11 mouse cellular contexts compared by ENCODE assay signal in genomic region chr14:122476822-122477215, GRCm38 (mm10). TPM values are rescaled to one million over a fixed set of nuclear protein-coding genes. Genes with fewer than 3 reads are reported as not detected.
DNase-seq lines count a peak whose midpoint lies in the region; ATAC-seq and TF ChIP-seq lines count a peak whose summit lies in the region.
"Had no signal": no experiment of that assay in that cellular context is flagged by ENCODE, and none has a peak within 500 bp of the region (broad histone marks: within the 10 kb centered on the region; RNA-seq: fewer than 3 reads in every experiment).

No protein-coding gene starts in this region.

- H3K4me1 ChIP-seq in liver, embryonic 11.5 days (replicated peaks; ENCODE audit: control insufficient read depth, insufficient read depth, low read length) = peaks cover 7% of the 10 kb centered on the region; the same call in 1 of the 2 replicates
- peaks cover 13% of the 10 kb centered on the region for H3K4me1 ChIP-seq in liver, postnatal 0 days (ENCODE audit: insufficient read depth)
- H3K4me1 ChIP-seq in forebrain, embryonic 13.5 days = peaks cover 48% of the 10 kb centered on the region
- peaks cover 43% of the 10 kb centered on the region for H3K4me1 ChIP-seq in limb, embryonic 12.5 days (replicated peaks)
- peaks cover 30% of the 10 kb centered on the region for H3K4me1 ChIP-seq in neural tube, embryonic 13.5 days (replicated peaks)

- ATAC-seq in liver, embryonic 11.5 days (replicated peaks; ENCODE audit: low FRiP score) = no peak
- ATAC-seq in liver, postnatal 0 days = no peak
- ATAC-seq in forebrain, embryonic 13.5 days = no peak
- ATAC-seq in limb, embryonic 12.5 days (ENCODE audit: insufficient number of reproducible peaks, insufficient read depth, low FRiP score, low TSS enrichment, low read depth) = no peak
- ATAC-seq in neural tube, embryonic 13.5 days (ENCODE audit: low read depth) = no peak
- no peak for ATAC-seq in granulocyte monocyte progenitor cell, adult 5-6 weeks (replicated peaks; ENCODE audit: poor library complexity, severe bottlenecking)
- no peak for ATAC-seq in cerebellum, adult (ENCODE audit: insufficient number of reproducible peaks, low FRiP score, low TSS enrichment)
- ATAC-seq: intestine, postnatal 0 days had no signal

- no peaks in the 10 kb centered on the region for H3K36me3 ChIP-seq in liver, embryonic 11.5 days (ENCODE audit: control insufficient read depth, insufficient read depth, low read length)
- H3K36me3 ChIP-seq in liver, postnatal 0 days (replicated peaks; ENCODE audit: insufficient read depth, low read length) = no peaks in the 10 kb centered on the region
- peaks cover 9% of the 10 kb centered on the region; the same call in 1 of the 2 replicates for H3K36me3 ChIP-seq in forebrain, embryonic 13.5 days (ENCODE audit: poor library complexity, severe bottlenecking)
- H3K36me3 ChIP-seq in limb, embryonic 12.5 days = no peaks in the 10 kb centered on the region; the same call in 1 of the 2 replicates
- no peaks in the 10 kb centered on the region for H3K36me3 ChIP-seq in neural tube, embryonic 13.5 days

- no peak for TF ChIP-seq EP300 in liver, postnatal 0 days (IDR thresholded peaks at IDR 0.05; ENCODE audit: low read depth)

- DNase-seq in liver, embryonic 11.5 days (ENCODE audit: low spot score) = peak; percentile 42
- DNase-seq in liver, postnatal 0 days = no peak
- no peak for DNase-seq in left cerebral cortex, adult 8-10 months (ENCODE audit: low spot score in 2 of 2)

- no peak overlapping the region for H3K4me2 ChIP-seq in liver, embryonic 11.5 days
- H3K4me2 ChIP-seq in liver, postnatal 0 days (ENCODE audit: low read depth, low read length) = no peak overlapping the region
- H3K4me2 ChIP-seq in forebrain, embryonic 13.5 days = peak overlapping the region; percentile 71
- H3K4me2 ChIP-seq in limb, embryonic 12.5 days = peak overlapping the region; percentile 81
- H3K4me2 ChIP-seq in neural tube, embryonic 13.5 days = peak overlapping the region; percentile 62

- H3K27ac ChIP-seq in liver, embryonic 11.5 days (ENCODE audit: low read depth, low read length) = no peak overlapping the region
- no peak overlapping the region for H3K27ac ChIP-seq in liver, postnatal 0 days (ENCODE audit: low read depth)
- peak overlapping the region; percentile 99 for H3K27ac ChIP-seq in forebrain, embryonic 13.5 days
- H3K27ac ChIP-seq in limb, embryonic 12.5 days = peak overlapping the region; percentile 99
- H3K27ac ChIP-seq in neural tube, embryonic 13.5 days (replicated peaks) = peak overlapping the region; percentile 96

- H3K27me3 ChIP-seq in liver, embryonic 11.5 days (replicated peaks; ENCODE audit: control insufficient read depth, insufficient read depth, low read length) = peaks cover 99% of the 10 kb centered on the region
- peaks cover 100% of the 10 kb centered on the region for H3K27me3 ChIP-seq in liver, postnatal 0 days (ENCODE audit: insufficient read depth, low read length)
- H3K27me3 ChIP-seq in forebrain, embryonic 13.5 days = peaks cover 48% of the 10 kb centered on the region
- H3K27me3 ChIP-seq in limb, embryonic 12.5 days = peaks cover 66% of the 10 kb centered on the region
- peaks cover 67% of the 10 kb centered on the region for H3K27me3 ChIP-seq in neural tube, embryonic 13.5 days

- TF ChIP-seq CTCF in liver, postnatal 0 days (IDR thresholded peaks at IDR 0.05; ENCODE audit: low read depth) = no peak

- whole genome bisulfite sequencing in liver, embryonic 11.5 days = 2% methylated on average over 18 of the region's 18 CpGs
- WGBS in liver, postnatal 0 days (ENCODE audit: insufficient replicate concordance) = 3% methylated on average over 18 of the region's 18 CpGs
- WGBS in forebrain, embryonic 13.5 days = 0% methylated on average over 18 of the region's 18 CpGs
- WGBS in limb, embryonic 12.5 days = under 1% methylated on average over 18 of the region's 18 CpGs
- under 1% methylated on average over 18 of the region's 18 CpGs for whole genome bisulfite sequencing in neural tube, embryonic 13.5 days

- no peak overlapping the region for H3K4me3 ChIP-seq in liver, embryonic 11.5 days (ENCODE audit: low read depth, low read length)
- no peak overlapping the region for H3K4me3 ChIP-seq in liver, postnatal 0 days (ENCODE audit: low read depth, low read length)
- peak overlapping the region; percentile 79 for H3K4me3 ChIP-seq in forebrain, embryonic 13.5 days
- H3K4me3 ChIP-seq in limb, embryonic 12.5 days (replicated peaks) = peak overlapping the region; percentile 78
- peak overlapping the region; percentile 58 for H3K4me3 ChIP-seq in neural tube, embryonic 13.5 days

- H3K9me3 ChIP-seq in liver, embryonic 11.5 days (ENCODE audit: control insufficient read depth, low read length) = no peaks in the 10 kb centered on the region
- no peaks in the 10 kb centered on the region for H3K9me3 ChIP-seq in liver, postnatal 0 days (ENCODE audit: low read length)
- H3K9me3 ChIP-seq in forebrain, embryonic 13.5 days (replicated peaks) = no peaks in the 10 kb centered on the region
- H3K9me3 ChIP-seq in limb, embryonic 12.5 days = no peaks in the 10 kb centered on the region
- no peaks in the 10 kb centered on the region for H3K9me3 ChIP-seq in neural tube, embryonic 13.5 days

- no peak overlapping the region for H3K9ac ChIP-seq in liver, embryonic 11.5 days (ENCODE audit: low read depth, low read length)
- H3K9ac ChIP-seq in liver, postnatal 0 days (replicated peaks) = no peak overlapping the region
- H3K9ac ChIP-seq in forebrain, embryonic 13.5 days = peak overlapping the region; percentile 98
- peak overlapping the region; percentile 96 for H3K9ac ChIP-seq in limb, embryonic 12.5 days (replicated peaks)
- H3K9ac ChIP-seq in neural tube, embryonic 13.5 days = peak overlapping the region; percentile 82

RNA-seq across cellular contexts. Expression of gene Zic2, which starts 1.6 kb away (rescaled TPM):
- not detected in 2 replicates for polyA plus RNA-seq in liver, embryonic 11.5 days (2014; fragmentation: Nextera tagmentation; extraction: Ambion mirVana)
- polyA plus RNA-seq in liver, postnatal 0 days (2015; fragmentation: Nextera tagmentation; extraction: Ambion mirVana) = not detected in 2 replicates
- polyA plus RNA-seq in forebrain, embryonic 13.5 days (2015; fragmentation: Nextera tagmentation; extraction: Ambion mirVana) = 10.1 and 12.0 TPM in 2 replicates
- polyA plus RNA-seq in limb, embryonic 12.5 days (2016; fragmentation: Nextera tagmentation; extraction: Ambion mirVana) = 6.2 and 8.0 TPM in 2 replicates
- polyA plus RNA-seq in neural tube, embryonic 13.5 days (2015; fragmentation: Nextera tagmentation; extraction: Ambion mirVana) = 8.2 and 10.2 TPM in 2 replicates
- not detected in 2 replicates for total RNA-seq in granulocyte monocyte progenitor cell, adult 5-6 weeks (2014; fragmentation: Nextera tagmentation)
- total RNA-seq in granulocyte monocyte progenitor cell, adult 5-6 weeks (2017) = not detected in 2 replicates
- total RNA-seq in left cerebral cortex, adult 8-10 months (2022) = 10 to 100 TPM; 20.3 to 25.7 (median 21.7) TPM
- polyA plus RNA-seq: intestine, postnatal 0 days; lung, embryonic 16.5 days; small intestine, adult 2 months had no signal

RNA-seq across cellular contexts. Expression of gene Zic5, which starts 11.3 kb away (rescaled TPM):
- polyA plus RNA-seq in liver, embryonic 11.5 days (2014; fragmentation: Nextera tagmentation; extraction: Ambion mirVana) = 0.16 TPM in 1 of 2 replicates, not detected in the other
- not detected in 2 replicates for polyA plus RNA-seq in liver, postnatal 0 days (2015; fragmentation: Nextera tagmentation; extraction: Ambion mirVana)
- polyA plus RNA-seq in forebrain, embryonic 13.5 days (2015; fragmentation: Nextera tagmentation; extraction: Ambion mirVana) = 17.3 and 19.5 TPM in 2 replicates
- polyA plus RNA-seq in limb, embryonic 12.5 days (2016; fragmentation: Nextera tagmentation; extraction: Ambion mirVana) = 8.0 TPM in 2 replicates
- 8.4 and 8.6 TPM in 2 replicates for polyA plus RNA-seq in neural tube, embryonic 13.5 days (2015; fragmentation: Nextera tagmentation; extraction: Ambion mirVana)
- not detected in 2 replicates for total RNA-seq in granulocyte monocyte progenitor cell, adult 5-6 weeks (2014; fragmentation: Nextera tagmentation)
- not detected in 2 replicates for total RNA-seq in granulocyte monocyte progenitor cell, adult 5-6 weeks (2017)
- 1 to 10 TPM; 2.2 to 6.1 (median 3.5) TPM for total RNA-seq in left cerebral cortex, adult 8-10 months (2022)
- polyA plus RNA-seq: intestine, postnatal 0 days; lung, embryonic 16.5 days; small intestine, adult 2 months had no signal

RNA-seq across cellular contexts. Expression of gene Gm10837, which starts 13.6 kb away (rescaled TPM):
- polyA plus RNA-seq in liver, embryonic 11.5 days (2014; fragmentation: Nextera tagmentation; extraction: Ambion mirVana) = not detected in 2 replicates
- polyA plus RNA-seq in liver, postnatal 0 days (2015; fragmentation: Nextera tagmentation; extraction: Ambion mirVana) = not detected in 2 replicates
- polyA plus RNA-seq in forebrain, embryonic 13.5 days (2015; fragmentation: Nextera tagmentation; extraction: Ambion mirVana) = 0.48 and 0.56 TPM in 2 replicates
- 0.14 and 0.18 TPM in 2 replicates for polyA plus RNA-seq in limb, embryonic 12.5 days (2016; fragmentation: Nextera tagmentation; extraction: Ambion mirVana)
- 0.19 and 0.29 TPM in 2 replicates for polyA plus RNA-seq in neural tube, embryonic 13.5 days (2015; fragmentation: Nextera tagmentation; extraction: Ambion mirVana)
- total RNA-seq in granulocyte monocyte progenitor cell, adult 5-6 weeks (2014; fragmentation: Nextera tagmentation) = not detected in 2 replicates
- not detected in 2 replicates for total RNA-seq in granulocyte monocyte progenitor cell, adult 5-6 weeks (2017)
- total RNA-seq in left cerebral cortex, adult 8-10 months (2022) = not detected
- polyA plus RNA-seq: intestine, postnatal 0 days; lung, embryonic 16.5 days; small intestine, adult 2 months had no signal

RNA-seq across cellular contexts. Expression of gene Gm5089, which starts 25.9 kb away (rescaled TPM):
- not detected in 2 replicates for polyA plus RNA-seq in liver, embryonic 11.5 days (2014; fragmentation: Nextera tagmentation; extraction: Ambion mirVana)
- polyA plus RNA-seq in liver, postnatal 0 days (2015; fragmentation: Nextera tagmentation; extraction: Ambion mirVana) = not detected in 2 replicates
- 1.6 and 2.1 TPM in 2 replicates for polyA plus RNA-seq in forebrain, embryonic 13.5 days (2015; fragmentation: Nextera tagmentation; extraction: Ambion mirVana)
- 0.14 and 0.23 TPM in 2 replicates for polyA plus RNA-seq in limb, embryonic 12.5 days (2016; fragmentation: Nextera tagmentation; extraction: Ambion mirVana)
- 0.46 and 0.62 TPM in 2 replicates for polyA plus RNA-seq in neural tube, embryonic 13.5 days (2015; fragmentation: Nextera tagmentation; extraction: Ambion mirVana)
- total RNA-seq in granulocyte monocyte progenitor cell, adult 5-6 weeks (2014; fragmentation: Nextera tagmentation) = not detected in 2 replicates
- total RNA-seq in granulocyte monocyte progenitor cell, adult 5-6 weeks (2017) = not detected in 2 replicates
- under 1 TPM in 3 of 4 experiments, not detected in 1; 0.19 to 0.59 (median 0.41) TPM for total RNA-seq in left cerebral cortex, adult 8-10 months (2022)
- polyA plus RNA-seq: intestine, postnatal 0 days; lung, embryonic 16.5 days; small intestine, adult 2 months had no signal

RNA-seq across cellular contexts. Expression of gene Pcca, which starts 57.3 kb away (rescaled TPM):
- 18.1 and 20.3 TPM in 2 replicates for polyA plus RNA-seq in liver, embryonic 11.5 days (2014; fragmentation: Nextera tagmentation; extraction: Ambion mirVana)
- 30.3 and 31.3 TPM in 2 replicates for polyA plus RNA-seq in liver, postnatal 0 days (2015; fragmentation: Nextera tagmentation; extraction: Ambion mirVana)
- 25.2 and 27.1 TPM in 2 replicates for polyA plus RNA-seq in forebrain, embryonic 13.5 days (2015; fragmentation: Nextera tagmentation; extraction: Ambion mirVana)
- polyA plus RNA-seq in limb, embryonic 12.5 days (2016; fragmentation: Nextera tagmentation; extraction: Ambion mirVana) = 34.5 and 37.7 TPM in 2 replicates
- polyA plus RNA-seq in neural tube, embryonic 13.5 days (2015; fragmentation: Nextera tagmentation; extraction: Ambion mirVana) = 28.2 and 32.0 TPM in 2 replicates
- 38.0 and 53.2 TPM in 2 replicates for total RNA-seq in granulocyte monocyte progenitor cell, adult 5-6 weeks (2014; fragmentation: Nextera tagmentation)
- 32.4 and 78.9 TPM in 2 replicates for total RNA-seq in granulocyte monocyte progenitor cell, adult 5-6 weeks (2017)
- total RNA-seq in left cerebral cortex, adult 8-10 months (2022) = 10 to 100 TPM; 35.3 to 45.7 (median 40.5) TPM

Comparison
In these comparisons a context has a peak if more than half of its experiments do, and no peak if none do; other contexts are left out.
1. H3K27ac ChIP-seq: peak in forebrain, embryonic 13.5 days (single experiment), limb, embryonic 12.5 days (single experiment) and neural tube, embryonic 13.5 days (single experiment); none in liver, embryonic 11.5 days (single experiment) and liver, postnatal 0 days (single experiment).
2. H3K4me2 ChIP-seq: peak in forebrain, embryonic 13.5 days (single experiment), limb, embryonic 12.5 days (single experiment) and neural tube, embryonic 13.5 days (single experiment); none in liver, embryonic 11.5 days (single experiment) and liver, postnatal 0 days (single experiment).
3. H3K4me3 ChIP-seq: peak in forebrain, embryonic 13.5 days (single experiment), limb, embryonic 12.5 days (single experiment) and neural tube, embryonic 13.5 days (single experiment); none in liver, embryonic 11.5 days (single experiment) and liver, postnatal 0 days (single experiment).
4. H3K9ac ChIP-seq: peak in forebrain, embryonic 13.5 days (single experiment), limb, embryonic 12.5 days (single experiment) and neural tube, embryonic 13.5 days (single experiment); none in liver, embryonic 11.5 days (single experiment) and liver, postnatal 0 days (single experiment).